Mouse (Mus musculus) embryonic facial prominence, embryonic 12.5 days (tissue): ENCODE data around the gene Clk2. TPM values are rescaled to one million over a fixed set of nuclear protein-coding genes. Genes with fewer than 3 reads are reported as not detected.
"Not testable (repeated sequence)": the region's sequence is repeated elsewhere in the genome, so short reads cannot be mapped to it uniquely, and the experiment has no call there.

Experiments used
- ATAC-seq: fragments of 200-750 bp; cut with Nextera tagmentation; 2 replicates; pipeline ENCODE4 v1.8.0; 2017; ENCODE audit not compliant: insufficient number of reproducible peaks, insufficient read depth, low FRiP score, low TSS enrichment
- H3K27ac ChIP-seq: fragments of 300-500 bp; sonication (generic); 2 replicates; pipeline ENCODE4 v1.5.1; 2016; ENCODE audit warnings: mild to moderate bottlenecking
- H3K27me3 ChIP-seq: fragments of 300-500 bp; sonication (generic); 2 replicates; pipeline ENCODE4 v1.6.1; 2016; ENCODE audit warnings: mild to moderate bottlenecking, moderate library complexity
- H3K36me3 ChIP-seq: fragments of 300-500 bp; sonication (generic); 2 replicates; pipeline ENCODE4 v1.6.1; 2016; ENCODE audit warnings: mild to moderate bottlenecking
- H3K4me1 ChIP-seq: fragments of 300-500 bp; sonication (generic); 2 replicates; pipeline ENCODE4 v1.6.1; 2016
- H3K4me2 ChIP-seq: fragments of 300-500 bp; sonication (generic); replicated peaks from 2 replicates; pipeline ENCODE4 v1.6.1; 2016; ENCODE audit warnings: mild to moderate bottlenecking, moderate library complexity
- H3K4me3 ChIP-seq: fragments of 300-500 bp; sonication (generic); 2 replicates; pipeline ENCODE4 v1.5.1; 2016; ENCODE audit warnings: mild to moderate bottlenecking
- H3K9ac ChIP-seq: fragments of 300-500 bp; sonication (generic); 2 replicates; pipeline ENCODE4 v1.6.1; 2016; ENCODE audit warnings: mild to moderate bottlenecking, moderate library complexity
- H3K9me3 ChIP-seq: fragments of 300-500 bp; sonication (generic); 2 replicates; pipeline ENCODE4 v1.6.1; 2016; ENCODE audit warnings: mild to moderate bottlenecking, moderate library complexity
- WGBS: fragments of 180-500 bp; shearing (Covaris S2); methylation state at CpG from one replicate; pipeline ENCODE4 v1.1.7; 2016; 5-methylcytosine and 5-hydroxymethylcytosine counted together
- polyA plus RNA-seq: library from polyadenylated mRNA; unstranded; fragments of >200 nt; fragmentation: Nextera tagmentation; extraction: Ambion mirVana; gene quantifications from 2 replicates; pipeline ENCODE4 v1.2.1, GENCODE M21; 2016

The Clk2 gene
- polyA plus RNA-seq, 1 experiment from 2014 or later: 52.6 TPM

DNA sequence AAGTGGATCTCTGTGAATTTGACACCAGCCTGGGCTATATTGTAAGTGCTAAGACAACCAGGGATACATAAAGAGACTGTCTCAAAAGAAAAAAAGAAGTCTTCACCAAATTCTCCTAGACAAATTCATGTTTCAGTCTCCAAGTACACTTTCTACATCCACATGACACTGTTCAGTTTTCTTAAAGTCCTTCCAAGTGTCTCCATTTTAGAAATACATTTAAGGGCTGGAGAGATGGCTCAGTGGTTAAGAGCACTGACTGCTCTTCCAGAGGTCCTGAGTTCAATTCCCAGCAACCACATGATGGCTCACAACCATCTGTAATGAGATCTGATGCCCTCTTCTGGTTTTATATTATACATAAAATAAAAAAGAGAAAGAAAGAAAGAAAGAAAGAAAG lies 3.4 kb upstream of the Clk2 start:
- not testable (repeated sequence) for H3K4me3 ChIP-seq, H3K27ac ChIP-seq, H3K9me3 ChIP-seq, H3K36me3 ChIP-seq, ATAC-seq, H3K9ac ChIP-seq, H3K4me2 ChIP-seq
- Histone ChIP-seq H3K27me3 (peaks cover 20% of the 10 kb centered on the region), H3K4me1 (peaks cover 26% of the 10 kb centered on the region)

DNA sequence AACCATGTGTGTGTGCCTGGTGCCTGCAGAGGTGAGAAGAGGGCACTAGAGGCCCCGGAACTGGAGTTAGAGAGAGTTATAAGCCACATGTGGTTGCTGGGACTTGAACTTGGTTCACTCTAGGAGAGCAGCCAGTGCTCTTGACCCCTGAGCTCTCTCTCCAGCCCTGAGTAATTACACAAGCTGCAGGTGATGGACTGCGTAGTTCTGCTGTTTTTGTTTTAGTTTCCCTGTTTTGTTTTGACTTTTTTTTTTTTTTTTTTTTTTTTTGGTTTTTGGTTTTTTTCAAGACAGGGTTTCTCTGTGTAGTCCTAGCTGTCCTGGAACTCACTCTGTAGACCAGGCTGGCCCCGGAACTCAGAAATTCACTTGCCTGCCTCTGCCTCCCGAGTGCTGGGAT lies 2.8 kb upstream of the Clk2 start:
- Histone ChIP-seq H3K27ac (no peak overlapping the region), H3K27me3 (peaks cover 20% of the 10 kb centered on the region), H3K9ac (no peak overlapping the region), H3K4me2 (no peak overlapping the region), H3K36me3 (0 out of 2 replicates have a peak, but pooled peaks cover 3% of the 10 kb centered on the region), H3K4me1 (peaks cover 26% of the 10 kb centered on the region), H3K4me3 (no peak overlapping the region), H3K9me3 (no peaks in the 10 kb centered on the region)
- WGBS: 71% methylated on average over 4 of the region's 4 CpGs
- ATAC-seq: no peak

DNA sequence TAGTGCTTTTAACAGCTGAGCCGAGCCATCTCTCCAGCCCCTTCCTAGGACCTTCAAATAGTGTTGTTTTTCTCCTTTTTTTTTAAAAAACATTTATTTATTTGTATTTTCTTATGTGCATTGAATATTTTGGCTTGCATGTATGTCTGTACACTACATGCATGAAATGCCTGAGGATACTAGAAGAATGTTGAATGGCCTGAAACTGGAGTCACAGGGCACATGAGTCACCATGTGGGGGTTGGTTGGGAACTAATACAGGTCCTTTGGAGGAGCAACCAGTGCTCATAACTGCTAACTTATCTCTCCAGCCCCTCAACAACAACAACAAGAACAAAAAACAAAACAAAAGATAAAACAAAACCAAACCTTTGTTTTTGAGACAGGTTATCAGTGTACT lies 1.5 kb upstream of the Clk2 start:
- no peak overlapping the region for H3K4me2 ChIP-seq
- H3K36me3 ChIP-seq: peaks cover 14% of the 10 kb centered on the region
- ATAC-seq: no peak
- WGBS: 63% methylated on average over 1 of the region's 1 CpGs
- H3K4me1 ChIP-seq: peaks cover 26% of the 10 kb centered on the region
- no peak overlapping the region for H3K27ac ChIP-seq
- H3K4me3 ChIP-seq: no peak overlapping the region
- H3K9ac ChIP-seq: no peak overlapping the region
- no peaks in the 10 kb centered on the region for H3K9me3 ChIP-seq
- peaks cover 18% of the 10 kb centered on the region for H3K27me3 ChIP-seq

GRCm38 (mm10) chr3:89163643-89164245 lies 851 bp upstream of the Clk2 start:
- ATAC-seq: no peak
- H3K4me2 ChIP-seq: peak overlapping the region; percentile 76
- H3K36me3 ChIP-seq: peaks cover 20% of the 10 kb centered on the region
- no peak overlapping the region for H3K27ac ChIP-seq
- peak overlapping the region; percentile 98; the same call in 1 of the 2 replicates for H3K9ac ChIP-seq
- H3K9me3 ChIP-seq: no peaks in the 10 kb centered on the region
- peaks cover 12% of the 10 kb centered on the region for H3K27me3 ChIP-seq
- WGBS: 71% methylated on average over 5 of the region's 5 CpGs
- H3K4me3 ChIP-seq: peak overlapping the region; percentile 89
- peaks cover 26% of the 10 kb centered on the region for H3K4me1 ChIP-seq

GRCm38 (mm10) chr3:89165268-89165870 lies 774 bp downstream of the Clk2 start:
- peak overlapping the region; percentile 89 for H3K4me3 ChIP-seq
- H3K36me3 ChIP-seq: peaks cover 36% of the 10 kb centered on the region
- peak overlapping the region; percentile 76 for H3K4me2 ChIP-seq
- peaks cover 12% of the 10 kb centered on the region for H3K4me1 ChIP-seq
- H3K27me3 ChIP-seq: no peaks in the 10 kb centered on the region
- peak overlapping the region; percentile 98 for H3K9ac ChIP-seq
- 14% methylated on average over 12 of the region's 12 CpGs for WGBS
- H3K27ac ChIP-seq: peak overlapping the region; percentile 98
- no peaks in the 10 kb centered on the region for H3K9me3 ChIP-seq
- no peak for ATAC-seq

DNA sequence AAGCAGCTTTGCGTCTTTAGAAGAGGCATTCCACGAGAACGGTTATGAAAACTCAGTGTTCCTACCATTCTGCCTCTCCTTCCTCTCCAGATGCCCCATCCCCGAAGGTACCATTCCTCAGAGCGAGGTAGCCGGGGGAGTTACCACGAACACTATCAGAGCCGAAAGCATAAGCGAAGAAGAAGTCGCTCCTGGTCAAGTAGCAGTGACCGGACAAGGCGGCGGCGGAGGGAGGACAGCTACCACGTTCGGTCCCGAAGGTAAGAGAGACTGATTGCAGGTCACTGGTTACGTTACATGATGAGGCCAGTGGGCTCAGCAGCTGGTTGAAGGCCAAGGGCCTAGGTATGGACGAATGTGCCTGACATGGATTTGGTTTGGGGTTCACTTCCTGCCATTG lies 2.4 kb downstream of the Clk2 start:
- Histone ChIP-seq H3K36me3 (peaks cover 50% of the 10 kb centered on the region), H3K4me2 (no peak overlapping the region), H3K4me3 (no peak overlapping the region), H3K27me3 (no peaks in the 10 kb centered on the region), H3K9ac (no peak overlapping the region), H3K9me3 (no peaks in the 10 kb centered on the region), H3K4me1 (peaks cover 11% of the 10 kb centered on the region), H3K27ac (no peak overlapping the region)
- ATAC-seq: no peak
- WGBS: 92% methylated on average over 19 of the region's 19 CpGs

DNA sequence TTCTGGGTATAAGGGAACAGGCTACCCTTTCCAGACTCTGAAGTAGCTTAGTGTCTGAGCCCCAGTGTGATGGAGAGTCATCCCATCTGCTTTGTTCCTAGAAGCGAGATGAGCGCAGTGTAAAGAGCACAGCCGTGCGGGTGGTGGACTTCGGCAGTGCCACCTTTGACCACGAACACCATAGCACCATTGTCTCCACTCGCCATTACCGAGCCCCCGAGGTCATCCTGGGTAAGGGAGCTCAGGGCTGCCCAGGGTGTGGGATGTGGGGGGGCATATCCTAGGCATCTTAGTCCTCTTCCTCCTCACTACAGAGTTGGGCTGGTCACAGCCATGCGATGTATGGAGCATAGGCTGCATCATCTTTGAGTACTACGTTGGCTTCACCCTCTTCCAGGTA lies 10.2 kb downstream of the Clk2 start:
- no peak overlapping the region for H3K4me2 ChIP-seq
- H3K4me3 ChIP-seq: no peak overlapping the region
- peaks cover 74% of the 10 kb centered on the region for H3K36me3 ChIP-seq
- H3K27me3 ChIP-seq: no peaks in the 10 kb centered on the region
- WGBS: 94% methylated on average over 11 of the region's 11 CpGs
- H3K4me1 ChIP-seq: peaks cover 10% of the 10 kb centered on the region
- H3K27ac ChIP-seq: no peak overlapping the region
- no peak overlapping the region for H3K9ac ChIP-seq
- no peaks in the 10 kb centered on the region for H3K9me3 ChIP-seq
- no peak for ATAC-seq

GRCm38 (mm10) chr3:89175544-89175943 lies 10.9 kb downstream of the Clk2 start:
- H3K9ac ChIP-seq: no peak overlapping the region
- 92% methylated on average over 10 of the region's 10 CpGs for WGBS
- H3K36me3 ChIP-seq: peaks cover 73% of the 10 kb centered on the region
- ATAC-seq: no peak
- H3K4me2 ChIP-seq: no peak overlapping the region
- H3K27me3 ChIP-seq: no peaks in the 10 kb centered on the region
- no peaks in the 10 kb centered on the region for H3K9me3 ChIP-seq
- H3K4me3 ChIP-seq: no peak overlapping the region
- no peak overlapping the region for H3K27ac ChIP-seq
- H3K4me1 ChIP-seq: peaks cover 10% of the 10 kb centered on the region

DNA sequence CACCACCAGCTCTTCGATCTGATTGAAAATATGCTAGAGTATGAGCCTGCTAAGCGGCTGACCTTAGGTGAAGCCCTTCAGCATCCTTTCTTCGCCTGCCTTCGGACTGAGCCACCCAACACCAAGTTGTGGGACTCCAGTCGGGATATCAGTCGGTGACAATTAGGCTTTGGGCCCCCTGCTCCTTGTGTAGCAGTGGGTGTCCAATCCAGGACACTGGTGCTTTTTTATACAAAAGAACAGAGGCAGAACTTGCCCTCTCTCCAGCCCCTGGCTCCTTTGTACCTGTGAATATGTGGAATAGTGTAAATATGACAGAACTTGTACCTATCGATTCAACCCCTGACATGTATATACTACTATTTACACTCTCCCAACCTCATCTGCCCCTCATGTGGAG lies 11.8 kb downstream of the Clk2 start:
- Histone ChIP-seq H3K36me3 (peaks cover 74% of the 10 kb centered on the region), H3K27ac (no peak overlapping the region)
- 88% methylated on average over 7 of the region's 7 CpGs for WGBS

DNA sequence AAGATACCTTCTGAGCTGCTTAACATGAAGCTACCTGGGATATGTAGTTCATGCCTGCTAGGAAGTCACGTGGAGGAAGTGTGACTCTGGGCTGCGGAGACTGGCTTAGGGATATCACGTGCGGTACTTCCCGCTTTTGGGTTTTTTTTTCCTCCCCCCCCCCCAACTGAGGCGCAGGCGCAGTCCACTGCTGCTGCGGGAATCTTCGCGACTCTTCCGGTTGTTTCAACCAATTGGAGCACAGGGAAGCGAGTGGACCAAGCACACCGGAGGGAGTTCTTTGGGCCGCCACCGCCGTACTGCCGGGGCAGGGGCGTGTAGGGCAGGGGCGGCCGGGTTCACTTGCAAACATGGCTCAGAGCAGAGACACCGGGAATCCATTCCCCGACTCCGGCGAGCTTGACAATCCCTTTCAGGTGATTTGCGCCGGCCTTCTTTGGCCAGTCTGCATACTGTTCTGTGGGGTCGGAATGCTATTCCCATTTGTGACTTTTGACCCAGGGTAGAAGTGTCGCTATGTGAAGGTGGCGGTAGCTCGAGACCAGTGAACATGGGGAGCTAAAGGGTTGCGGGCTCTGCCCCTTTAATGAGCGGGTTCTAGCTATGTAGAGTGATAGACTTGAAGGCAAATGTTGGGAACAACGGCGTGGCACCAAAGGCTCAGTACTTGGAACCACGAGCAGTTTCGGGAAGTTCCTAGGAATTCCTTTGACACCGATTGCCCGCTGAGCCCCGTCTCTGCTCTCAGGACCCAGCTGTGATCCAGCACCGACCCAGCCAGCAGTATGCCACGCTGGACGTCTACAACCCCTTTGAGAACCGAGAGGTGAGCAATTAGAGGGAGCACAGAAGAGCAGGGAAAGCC lies 12.9 kb downstream of the Clk2 start, which contains the start of gene Scamp3:
Scamp3 (plus strand) TSS at position 232 of the 865 bp plus-strand sequence.
- WGBS: under 1% methylated on average over 43 of the region's 43 CpGs
- Histone ChIP-seq H3K27me3 (no peaks in the 10 kb centered on the region), H3K9ac (peak within 1 kb of the TSS; percentile 83), H3K4me1 (peaks cover 10% of the 10 kb centered on the region), H3K9me3 (no peaks in the 10 kb centered on the region), H3K4me3 (peak within 1 kb of the TSS; percentile 75), H3K36me3 (peaks cover 74% of the 10 kb centered on the region), H3K27ac (peak within 1 kb of the TSS; percentile 84), H3K4me2 (peak within 1 kb of the TSS; percentile 87)
- ATAC-seq: peak; percentile 94

More for the DNA sequence above, 11.8 kb downstream of the Clk2 start:
- Histone ChIP-seq H3K9me3 (no peaks in the 10 kb centered on the region), H3K4me2 (no peak overlapping the region), H3K4me3 (no peak overlapping the region), H3K27me3 (no peaks in the 10 kb centered on the region), H3K4me1 (peaks cover 10% of the 10 kb centered on the region), H3K9ac (no peak overlapping the region)
- ATAC-seq: no peak

- no peak for ATAC-seq
- WGBS: 8% methylated on average over 6 of the region's 6 CpGs
- peaks cover 69% of the 10 kb centered on the region for H3K36me3 ChIP-seq
Observed at GRCm38 (mm10) chr3:89178107-89178385, 13.5 kb downstream of the Clk2 start.

GRCm38 (mm10) chr3:89179056-89179455 lies 14.5 kb downstream of the Clk2 start:
- no peaks in the 10 kb centered on the region for H3K9me3 ChIP-seq
- WGBS: 91% methylated on average over 11 of the region's 11 CpGs
- H3K4me3 ChIP-seq: no peak overlapping the region
- no peak overlapping the region for H3K9ac ChIP-seq
- no peak overlapping the region; the same call in 1 of the 2 replicates for H3K4me2 ChIP-seq
- H3K27me3 ChIP-seq: no peaks in the 10 kb centered on the region
- peaks cover 17% of the 10 kb centered on the region for H3K4me1 ChIP-seq
- H3K27ac ChIP-seq: no peak overlapping the region
- H3K36me3 ChIP-seq: peaks cover 59% of the 10 kb centered on the region
- ATAC-seq: no peak

More at GRCm38 (mm10) chr3:89178107-89178385, 13.5 kb downstream of the Clk2 start:
- peaks cover 10% of the 10 kb centered on the region for H3K4me1 ChIP-seq
- peak overlapping the region; percentile 84 for H3K27ac ChIP-seq
- H3K9ac ChIP-seq: peak overlapping the region; percentile 83
- H3K27me3 ChIP-seq: no peaks in the 10 kb centered on the region
- H3K4me3 ChIP-seq: peak overlapping the region; percentile 75
- peak overlapping the region; percentile 87 for H3K4me2 ChIP-seq
- H3K9me3 ChIP-seq: no peaks in the 10 kb centered on the region
